8 mouse cellular contexts compared by ENCODE assay signal in genomic region chr2:156313153-156313552, GRCm38 (mm10). TPM values are rescaled to one million over a fixed set of nuclear protein-coding genes. Genes with fewer than 3 reads are reported as not detected.
A peak's percentile ranks its signal among the peaks of the same experiment; 100 is the strongest.
DNase-seq lines count a peak whose midpoint lies in the region; ATAC-seq and TF ChIP-seq lines count a peak whose summit lies in the region.

No protein-coding gene starts in this region.

- no peak for ATAC-seq in embryonic facial prominence, embryonic 15.5 days (ENCODE audit: insufficient number of reproducible peaks, low FRiP score, low TSS enrichment, low read depth)
- ATAC-seq in limb, embryonic 15.5 days (ENCODE audit: insufficient number of reproducible peaks, low FRiP score, low TSS enrichment, low read depth): no peak

- no peak for TF ChIP-seq CTCF in gastrocnemius, adult 2 months (IDR thresholded peaks at IDR 0.05)

- DNase-seq in gastrocnemius, adult 2 months: no peak
- DNase-seq in gastrocnemius, postnatal 25 days: no peak
- DNase-seq in 416B (ENCODE audit: low read depth): peak; percentile 55
- DNase-seq in frontal cortex, postnatal 10 days (ENCODE audit: low spot score in 2 of 2): no peak
- no peak for DNase-seq in natural killer cell, adult 2 months (ENCODE audit: low spot score in 2 of 2)
- no peak for DNase-seq in thymus, postnatal 14 days

- H3K27ac ChIP-seq in gastrocnemius, adult 2 months: no peak overlapping the region
- no peak overlapping the region for H3K27ac ChIP-seq in embryonic facial prominence, embryonic 15.5 days (replicated peaks)
- no peak overlapping the region for H3K27ac ChIP-seq in limb, embryonic 15.5 days

- H3K36me3 ChIP-seq in embryonic facial prominence, embryonic 15.5 days: peaks cover 6% of the 10 kb centered on the region; the same call in 1 of the 2 replicates
- 0 out of 2 replicates have a peak, but pooled peaks cover 7% of the 10 kb centered on the region for H3K36me3 ChIP-seq in limb, embryonic 15.5 days

- no peaks in the 10 kb centered on the region for H3K27me3 ChIP-seq in embryonic facial prominence, embryonic 15.5 days
- no peaks in the 10 kb centered on the region for H3K27me3 ChIP-seq in limb, embryonic 15.5 days

- 58% methylated on average over 3 of the region's 3 CpGs for WGBS in embryonic facial prominence, embryonic 15.5 days
- 61% methylated on average over 3 of the region's 3 CpGs for WGBS in limb, embryonic 15.5 days

- peak overlapping the region; percentile 78 for H3K4me2 ChIP-seq in embryonic facial prominence, embryonic 15.5 days (replicated peaks)
- H3K4me2 ChIP-seq in limb, embryonic 15.5 days: peak overlapping the region; percentile 83

- no peak overlapping the region for H3K9ac ChIP-seq in embryonic facial prominence, embryonic 15.5 days
- H3K9ac ChIP-seq in limb, embryonic 15.5 days: no peak overlapping the region

- peaks cover 11% of the 10 kb centered on the region; the same call in 1 of the 2 replicates for H3K4me1 ChIP-seq in embryonic facial prominence, embryonic 15.5 days
- peaks cover 4% of the 10 kb centered on the region; the same call in 1 of the 2 replicates for H3K4me1 ChIP-seq in limb, embryonic 15.5 days

- H3K4me3 ChIP-seq in gastrocnemius, adult 2 months: peak overlapping the region; percentile 95
- peak overlapping the region; percentile 92 for H3K4me3 ChIP-seq in embryonic facial prominence, embryonic 15.5 days (replicated peaks)
- H3K4me3 ChIP-seq in limb, embryonic 15.5 days: peak overlapping the region; percentile 97

- intact Hi-C loops in gastrocnemius, adult 2 months (cut with DNase I): loop anchor here (5.0 kb wide), 1 partner anchor 79 kb away; no protein-coding TSS in a partner anchor

- no peaks in the 10 kb centered on the region for H3K9me3 ChIP-seq in embryonic facial prominence, embryonic 15.5 days (replicated peaks)
- H3K9me3 ChIP-seq in limb, embryonic 15.5 days: no peaks in the 10 kb centered on the region

RNA-seq across cellular contexts. Expression of gene Scand1, which starts 0.6 kb away (rescaled TPM):
- total RNA-seq in gastrocnemius, adult 2 months (2021): 10 to 100 TPM; 61.0 to 61.2 TPM
- total RNA-seq in gastrocnemius, postnatal 25 days (2021): 10 to 100 TPM; 58.5 to 59.5 TPM
- 80.1 and 84.4 TPM in 2 replicates for polyA plus RNA-seq in embryonic facial prominence, embryonic 15.5 days (2015; fragmentation: Nextera tagmentation; extraction: Ambion mirVana)
- polyA plus RNA-seq in limb, embryonic 15.5 days (2015; fragmentation: Nextera tagmentation; extraction: Ambion mirVana): 56.0 and 68.1 TPM in 2 replicates

RNA-seq across cellular contexts. Expression of gene Cnbd2, which starts 1.1 kb away (rescaled TPM):
- total RNA-seq in gastrocnemius, adult 2 months (2021): under 1 TPM; 0.86 to 0.92 TPM
- total RNA-seq in gastrocnemius, postnatal 25 days (2021): under 1 TPM; 0.84 to 0.91 TPM
- polyA plus RNA-seq in embryonic facial prominence, embryonic 15.5 days (2015; fragmentation: Nextera tagmentation; extraction: Ambion mirVana): 4.2 and 5.2 TPM in 2 replicates
- polyA plus RNA-seq in limb, embryonic 15.5 days (2015; fragmentation: Nextera tagmentation; extraction: Ambion mirVana): 3.8 and 3.9 TPM in 2 replicates
